ENCODE assay signal across 28 mouse cellular contexts in genomic region chr5:138782697-138783096, GRCm38 (mm10). TPM values are rescaled to one million over a fixed set of nuclear protein-coding genes. Genes with fewer than 3 reads are reported as not detected.
"Had no signal": no experiment of that assay in that cellular context is flagged by ENCODE, and none has a peak within 500 bp of the region (broad histone marks: within the 10 kb centered on the region; RNA-seq: fewer than 3 reads in every experiment).

No protein-coding gene starts in this region.

- H3K27ac ChIP-seq: kidney, postnatal 0 days; layer of hippocampus, adult 2 months; limb, embryonic 10.5 days; limb, embryonic 13.5 days; liver, embryonic 15.5 days; midbrain, embryonic 12.5 days; stomach, embryonic 15.5 days had no signal

- DNase-seq: kidney, adult 2 months; kidney, postnatal 25 days; layer of hippocampus, adult 9-11 months; liver; lung, adult 2 months; lung, postnatal 14 days; lung, postnatal 4 days; right cerebral cortex, adult 18-20 months; right cerebral cortex, postnatal 25 days; spleen, adult 18-20 months; thymus, postnatal 36 days had no signal

- H3K4me3 ChIP-seq: layer of hippocampus, adult 2 months; limb, embryonic 10.5 days; limb, embryonic 13.5 days; liver, embryonic 15.5 days; midbrain, embryonic 12.5 days; stomach, embryonic 15.5 days had no signal

- H3K4me2 ChIP-seq: limb, embryonic 13.5 days; liver, embryonic 15.5 days; midbrain, embryonic 12.5 days; stomach, embryonic 15.5 days had no signal

- H3K36me3 ChIP-seq: limb, embryonic 10.5 days; limb, embryonic 13.5 days; liver, embryonic 15.5 days; stomach, embryonic 15.5 days had no signal

- H3K9ac ChIP-seq: limb, embryonic 13.5 days; liver, embryonic 15.5 days; midbrain, embryonic 12.5 days; stomach, embryonic 15.5 days had no signal

- H3K27me3 ChIP-seq: limb, embryonic 13.5 days; liver, embryonic 15.5 days; midbrain, embryonic 12.5 days; stomach, embryonic 15.5 days had no signal

- H3K9me3 ChIP-seq: limb, embryonic 10.5 days; limb, embryonic 13.5 days; liver, embryonic 15.5 days; midbrain, embryonic 12.5 days; stomach, embryonic 15.5 days had no signal

RNA-seq across cellular contexts. Expression of gene Gm5294, which starts 37.2 kb away (rescaled TPM):
- total RNA-seq: layer of hippocampus, adult 2 months; layer of hippocampus, postnatal 25 days; left cerebral cortex, adult 18-20 months; left cerebral cortex, postnatal 25 days; midbrain, postnatal 0 days had no signal
- polyA plus RNA-seq: kidney, embryonic 14.5 days; kidney, postnatal 0 days; large intestine, adult 2 months; limb, embryonic 10.5 days; limb, embryonic 13.5 days; liver, embryonic 15.5 days; lung, adult 2 months; lung, embryonic 16.5 days; midbrain, embryonic 12.5 days; neural tube, embryonic 11.5 days; neural tube, embryonic 14.5 days; stomach, embryonic 15.5 days; urinary bladder, adult 2 months had no signal
